Mouse (Mus musculus) kidney, postnatal 0 days (tissue): Measurements from ENCODE around the gene E330017A01Rik. TPM values are rescaled to one million over a fixed set of nuclear protein-coding genes. Genes with fewer than 3 reads are reported as not detected.
"Not testable (repeated sequence)": the region's sequence is repeated elsewhere in the genome, so short reads cannot be mapped to it uniquely, and the experiment has no call there.

Experiments used
- ATAC-seq: fragments of 200-750 bp; cut with Nextera tagmentation; replicated peaks from 2 replicates; pipeline ENCODE4 v1.8.0; 2017; ENCODE audit warnings: low read depth, moderate number of reproducible peaks, moderate TSS enrichment, moderate library complexity; ENCODE audit not compliant: low FRiP score
- DNase-seq: peaks from one replicate; pipeline ENCODE4 v3.0.0-alpha.2; 2016; ENCODE audit warnings: low spot score
- H3K27ac ChIP-seq: fragments of 300-500 bp; sonication (generic); 2 replicates; pipeline ENCODE4 v1.5.1; 2014; ENCODE audit warnings: mild to moderate bottlenecking
- H3K27me3 ChIP-seq: fragments of 300-500 bp; sonication (generic); 2 replicates; pipeline ENCODE4 v1.6.1; 2014; ENCODE audit warnings: low read length, mixed read lengths; ENCODE audit not compliant: insufficient read depth
- H3K36me3 ChIP-seq: fragments of 300-500 bp; sonication (generic); 2 replicates; pipeline ENCODE4 v1.6.1; 2014; ENCODE audit warnings: low read length, mixed read lengths; ENCODE audit not compliant: insufficient read depth
- H3K4me1 ChIP-seq: fragments of 300-500 bp; sonication (generic); replicated peaks from 2 replicates; pipeline ENCODE4 v1.6.1; 2014; ENCODE audit warnings: antibody characterized with exemption, low read length, mixed read lengths; ENCODE audit not compliant: insufficient read depth
- H3K4me2 ChIP-seq: fragments of 300-500 bp; sonication (generic); 2 replicates; pipeline ENCODE4 v1.6.1; 2014; ENCODE audit warnings: mild to moderate bottlenecking, low read length, moderate library complexity, mixed read lengths
- H3K4me3 ChIP-seq: fragments of 300-500 bp; sonication (generic); replicated peaks from 2 replicates; pipeline ENCODE4 v1.5.1; 2014; ENCODE audit warnings: low read depth, low read length
- H3K9ac ChIP-seq: fragments of 300-500 bp; sonication (generic); 2 replicates; pipeline ENCODE4 v1.6.1; 2014; ENCODE audit warnings: low read depth, low read length
- H3K9me3 ChIP-seq: fragments of 300-500 bp; sonication (generic); replicated peaks from 2 replicates; pipeline ENCODE4 v1.6.1; 2016; ENCODE audit warnings: low read length, inconsistent platforms, mixed read lengths
- CTCF ChIP-seq: IDR thresholded peaks from 2 replicates; pipeline ENCODE4 v1.5.1; 2016; ENCODE audit warnings: antibody characterized with exemption, low read depth, mild to moderate bottlenecking, moderate library complexity
- WGBS: fragments of 180-500 bp; shearing (Covaris S2); extraction: QIAGEN DNeasy Blood & Tissue Kit; methylation state at CpG from one replicate; pipeline ENCODE4 v1.1.7; 2014; 5-methylcytosine and 5-hydroxymethylcytosine counted together
- polyA plus RNA-seq: library from polyadenylated mRNA; unstranded; fragments of >200 nt; fragmentation: Nextera tagmentation; extraction: Ambion mirVana; gene quantifications from 2 replicates; pipeline ENCODE4 v1.2.1, GENCODE M21; 2015

E330017A01Rik gene
- polyA plus RNA-seq, 1 experiment from 2014 or later = not detected

DNA sequence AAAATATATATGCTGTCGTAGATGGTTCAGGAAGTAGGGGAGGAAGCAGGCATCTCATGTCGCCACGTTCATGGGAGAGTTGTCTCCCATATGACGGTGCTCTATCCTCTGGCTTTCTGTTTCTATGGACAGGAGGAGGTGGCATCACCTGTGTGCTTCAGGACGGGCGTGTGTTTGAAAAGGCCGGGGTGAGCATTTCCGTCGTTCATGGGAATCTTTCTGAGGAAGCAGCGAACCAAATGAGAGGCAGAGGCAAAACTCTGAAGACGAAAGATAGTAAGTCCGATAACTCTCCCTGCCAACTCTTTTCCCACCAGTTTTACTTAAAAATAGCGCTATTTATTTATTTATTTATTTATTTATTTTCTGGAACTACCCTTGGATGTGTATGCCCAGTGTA is 33.9 kb upstream of the E330017A01Rik start:
- ATAC-seq (no peak), DNase-seq (no peak)
- Histone ChIP-seq H3K27me3 (no peaks in the 10 kb centered on the region), H3K9me3 (no peaks in the 10 kb centered on the region), H3K4me1 (0 out of 2 replicates have a peak, but pooled peaks cover 2% of the 10 kb centered on the region), H3K36me3 (peaks cover 18% of the 10 kb centered on the region; the same call in 1 of the 2 replicates), H3K4me3 (no peak overlapping the region), H3K4me2 (no peak overlapping the region), H3K27ac (no peak overlapping the region), H3K9ac (no peak overlapping the region)
- 90% methylated on average over 13 of the region's 13 CpGs for WGBS
- TF ChIP-seq CTCF = no peak

DNA sequence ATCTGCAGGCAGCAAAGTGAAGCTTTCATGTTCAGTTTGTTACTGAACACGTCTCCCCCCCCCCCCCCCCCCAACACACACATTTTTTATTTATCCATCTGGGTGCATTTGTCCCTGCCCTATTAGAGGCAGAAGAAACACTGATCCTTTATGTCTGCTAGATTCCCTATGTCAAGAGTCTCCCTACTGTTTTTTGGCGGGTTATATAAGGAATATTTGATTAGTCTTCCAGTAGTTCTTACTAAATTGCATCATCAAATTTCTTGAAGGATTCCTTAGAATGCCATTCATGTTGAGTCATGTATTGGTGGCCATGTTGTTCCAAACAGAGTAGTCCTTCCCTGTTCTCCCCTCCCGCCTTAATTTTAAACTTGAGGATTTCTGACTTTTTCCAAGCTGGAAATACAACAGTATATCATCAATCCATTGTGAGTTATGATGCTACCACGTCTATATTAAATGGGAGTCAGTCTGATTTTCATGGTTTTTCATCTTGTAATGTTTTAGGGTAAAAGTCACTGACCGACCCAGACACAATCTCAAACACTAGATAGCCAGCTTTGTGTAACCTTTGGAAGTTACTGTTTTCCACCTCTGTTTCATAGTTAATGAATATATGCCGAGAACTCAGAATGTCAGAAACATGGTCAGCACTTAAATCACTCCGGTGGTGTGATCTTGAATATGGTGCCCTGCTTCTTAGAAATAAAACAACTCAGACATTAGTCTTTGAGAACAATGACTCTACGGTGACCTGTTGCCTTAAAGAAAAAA is 32.9 kb upstream of the E330017A01Rik start:
- peak overlapping the region; percentile 91 for H3K4me2 ChIP-seq
- no peaks in the 10 kb centered on the region for H3K27me3 ChIP-seq
- 0 out of 2 replicates have a peak, but pooled peaks cover 2% of the 10 kb centered on the region for H3K4me1 ChIP-seq
- H3K9ac ChIP-seq = peak overlapping the region; percentile 81; the same call in 1 of the 2 replicates
- H3K36me3 ChIP-seq = peaks cover 18% of the 10 kb centered on the region; the same call in 1 of the 2 replicates
- 66% methylated on average over 8 of the region's 8 CpGs for WGBS
- no peak for DNase-seq
- ATAC-seq = no peak
- no peak overlapping the region for H3K27ac ChIP-seq
- H3K4me3 ChIP-seq = peak overlapping the region; percentile 99
- H3K9me3 ChIP-seq = no peaks in the 10 kb centered on the region
- no peak for TF ChIP-seq CTCF

DNA sequence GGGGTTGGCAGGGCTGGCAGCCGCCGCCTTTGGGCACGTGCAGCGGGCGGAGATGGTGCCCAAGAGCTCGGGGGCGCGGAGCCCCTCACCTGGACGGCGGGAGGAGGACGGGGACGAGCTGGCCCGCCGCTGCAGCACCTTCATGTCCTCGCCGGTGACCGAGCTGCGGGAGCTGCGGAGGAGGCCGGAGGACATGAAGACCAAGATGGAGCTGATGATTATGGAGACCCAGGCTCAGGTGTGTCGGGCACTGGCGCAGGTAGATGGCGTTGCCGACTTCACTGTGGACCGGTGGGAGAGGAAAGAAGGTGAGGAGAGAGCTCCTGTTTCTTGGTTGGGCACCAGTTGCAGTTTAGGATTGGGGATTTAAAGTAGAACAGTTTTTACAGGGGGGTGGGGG is 32.1 kb upstream of the E330017A01Rik start:
- Histone ChIP-seq H3K4me1 (0 out of 2 replicates have a peak, but pooled peaks cover 2% of the 10 kb centered on the region), H3K36me3 (peaks cover 16% of the 10 kb centered on the region; the same call in 1 of the 2 replicates), H3K4me3 (peak overlapping the region; percentile 99), H3K4me2 (peak overlapping the region; percentile 91), H3K9ac (peak overlapping the region; percentile 81), H3K9me3 (no peaks in the 10 kb centered on the region), H3K27ac (peak overlapping the region; percentile 82), H3K27me3 (no peaks in the 10 kb centered on the region)
- DNase-seq (no peak), ATAC-seq (peak; percentile 51)
- TF ChIP-seq CTCF = peak; percentile 30; the same call in 1 of the 2 replicates
- WGBS = under 1% methylated on average over 25 of the region's 25 CpGs

DNA sequence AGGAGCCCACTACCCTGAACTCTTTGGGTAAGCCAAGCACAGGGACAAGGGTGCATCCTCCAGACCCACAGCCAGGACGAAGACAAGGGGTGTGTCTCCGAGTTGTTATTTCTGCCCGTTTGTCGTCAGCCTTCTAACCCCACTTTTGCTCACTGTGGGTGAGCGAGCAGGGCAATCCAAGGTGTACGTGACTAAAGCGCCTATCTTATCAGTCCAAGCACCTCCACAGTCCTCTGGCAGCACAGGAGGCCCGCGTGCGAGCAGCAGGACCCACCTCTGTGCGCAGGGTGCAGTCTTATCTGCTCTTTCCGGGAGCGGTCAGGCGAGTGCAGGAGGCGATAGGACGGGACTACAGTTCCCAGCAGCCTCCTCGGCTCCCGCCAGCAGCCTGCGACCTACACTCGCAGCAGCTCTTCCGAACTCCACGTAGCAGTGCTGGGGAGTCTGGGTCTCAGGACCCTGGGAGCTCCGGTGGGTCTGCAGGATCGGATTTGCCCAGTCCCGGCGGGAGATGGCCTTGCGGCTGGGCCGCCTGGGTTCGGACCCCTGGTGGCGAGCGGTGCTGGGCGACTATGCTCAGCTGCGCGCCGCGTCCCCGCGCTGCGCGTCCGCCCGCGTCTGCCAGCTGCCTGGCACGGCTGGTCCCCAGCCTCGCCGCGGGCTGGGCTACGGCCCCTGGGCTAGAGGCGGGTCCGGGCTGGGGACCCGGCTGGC is 31.5 kb upstream of the E330017A01Rik start, which contains the start of gene Cpox:
TSS of gene Cpox (plus strand) at position 376 of the 714 bp plus-strand sequence.
- peak; percentile 87 for DNase-seq
- Histone ChIP-seq H3K9me3 (no peaks in the 10 kb centered on the region), H3K4me3 (peak within 1 kb of the TSS; percentile 99), H3K9ac (peak within 1 kb of the TSS; percentile 81), H3K4me1 (0 out of 2 replicates have a peak, but pooled peaks cover 2% of the 10 kb centered on the region), H3K36me3 (peaks cover 13% of the 10 kb centered on the region; the same call in 1 of the 2 replicates), H3K27me3 (no peaks in the 10 kb centered on the region), H3K27ac (peak within 1 kb of the TSS; percentile 82), H3K4me2 (peak within 1 kb of the TSS; percentile 91)
- ATAC-seq = peak; percentile 93
- peak; percentile 28 for TF ChIP-seq CTCF
- WGBS = under 1% methylated on average over 51 of the region's 51 CpGs

DNA sequence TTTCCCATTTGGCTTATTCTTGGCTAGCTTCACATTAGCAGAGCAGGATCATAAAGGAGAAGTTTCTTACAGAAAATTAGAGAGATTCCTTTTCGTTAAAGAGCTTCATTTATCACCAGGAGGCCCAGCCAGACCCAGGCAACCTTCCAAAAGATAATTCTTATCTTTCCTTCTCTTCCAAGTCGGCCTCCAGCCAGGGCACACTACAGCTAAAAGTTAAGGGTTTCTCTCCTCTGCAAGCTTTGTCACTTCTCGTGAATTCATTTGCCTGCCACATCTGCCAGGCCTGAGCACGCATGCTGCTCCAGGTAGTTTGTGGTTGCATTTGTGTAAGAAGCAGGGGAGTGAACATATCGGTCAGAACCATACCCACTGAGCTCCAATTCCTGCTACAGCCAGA is 30.7 kb upstream of the E330017A01Rik start:
- Histone ChIP-seq H3K4me3 (no peak overlapping the region), H3K27me3 (no peaks in the 10 kb centered on the region), H3K9me3 (no peaks in the 10 kb centered on the region), H3K27ac (no peak overlapping the region), H3K4me1 (0 out of 2 replicates have a peak, but pooled peaks cover 2% of the 10 kb centered on the region), H3K36me3 (peaks cover 8% of the 10 kb centered on the region; the same call in 1 of the 2 replicates), H3K9ac (no peak overlapping the region), H3K4me2 (no peak overlapping the region; the same call in 1 of the 2 replicates)
- TF ChIP-seq CTCF = no peak
- DNase-seq = peak; percentile 34
- ATAC-seq = no peak
- WGBS = 54% methylated on average over 5 of the region's 5 CpGs

DNA sequence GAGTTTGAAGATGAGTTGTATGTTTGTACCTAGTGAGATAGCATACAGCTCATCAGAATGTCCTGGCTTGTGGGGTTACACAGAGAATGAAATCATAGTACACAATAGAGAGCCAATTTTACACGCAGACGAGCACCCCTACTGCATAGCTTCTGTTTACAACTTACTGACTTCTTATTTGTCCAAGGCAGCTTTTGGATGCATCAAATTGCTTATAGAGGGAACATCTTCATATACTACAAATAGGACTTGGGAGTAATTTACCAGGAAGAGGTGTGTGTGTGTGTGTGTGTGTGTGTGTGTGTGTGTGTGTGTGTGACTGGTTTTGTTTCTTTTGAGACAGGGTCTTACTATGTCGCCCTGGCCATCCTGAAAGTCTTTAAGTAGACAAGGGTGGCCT is 30.0 kb upstream of the E330017A01Rik start:
- WGBS = 95% methylated on average over 3 of the region's 3 CpGs
- no peaks in the 10 kb centered on the region for H3K27me3 ChIP-seq
- 0 out of 2 replicates have a peak, but pooled peaks cover 1% of the 10 kb centered on the region for H3K36me3 ChIP-seq
- no peak overlapping the region for H3K27ac ChIP-seq
- ATAC-seq = no peak
- no peaks in the 10 kb centered on the region for H3K9me3 ChIP-seq
- no peak overlapping the region for H3K4me2 ChIP-seq
- no peak for TF ChIP-seq CTCF
- no peak for DNase-seq
- H3K4me1 ChIP-seq = 0 out of 2 replicates have a peak, but pooled peaks cover 2% of the 10 kb centered on the region
- no peak overlapping the region for H3K9ac ChIP-seq
- H3K4me3 ChIP-seq = no peak overlapping the region

DNA sequence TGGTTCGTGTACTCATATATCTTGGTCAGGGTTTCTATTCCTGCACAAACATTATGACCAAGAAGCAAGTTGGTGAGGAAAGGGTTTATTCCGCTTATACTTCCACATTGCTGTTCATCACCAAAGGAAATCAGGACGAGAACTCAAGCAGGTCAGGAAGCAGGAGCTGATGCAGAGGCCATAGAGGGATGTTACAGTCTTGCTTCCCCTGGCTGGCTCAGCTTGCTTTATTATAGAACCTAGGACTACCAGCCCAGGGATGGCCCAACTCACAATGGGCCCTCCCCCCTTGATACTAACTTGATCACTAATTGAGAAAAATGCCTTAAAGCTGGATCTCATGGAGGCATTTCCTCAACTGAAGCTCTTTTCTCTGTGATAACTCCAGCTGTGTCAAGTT is 28.1 kb upstream of the E330017A01Rik start:
- not testable (repeated sequence) for H3K36me3 ChIP-seq, H3K4me3 ChIP-seq, H3K4me1 ChIP-seq, DNase-seq, H3K27me3 ChIP-seq, ATAC-seq, H3K9ac ChIP-seq, H3K4me2 ChIP-seq, H3K9me3 ChIP-seq, H3K27ac ChIP-seq
- 81% methylated on average over 3 of the region's 3 CpGs for WGBS

DNA sequence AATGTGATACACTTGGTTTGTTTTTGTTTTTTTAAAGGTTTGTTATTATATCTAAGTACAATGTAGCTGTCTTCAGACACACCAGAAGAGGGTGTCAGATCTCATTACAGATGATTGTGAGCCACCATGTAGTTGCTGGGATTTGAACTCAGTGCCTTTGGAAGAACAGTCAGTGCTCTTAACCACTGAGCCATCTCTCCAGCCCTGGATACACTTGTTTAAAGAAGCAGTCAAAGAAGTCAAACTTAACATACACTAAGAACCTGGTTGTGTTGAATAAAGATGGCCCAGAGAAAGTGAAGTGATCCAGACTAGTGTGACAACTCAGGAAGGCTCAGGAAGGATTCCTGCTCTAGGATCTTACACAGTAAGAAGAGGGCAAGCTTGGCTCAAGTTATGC is 26.6 kb upstream of the E330017A01Rik start:
- not testable (repeated sequence) for H3K9ac ChIP-seq, DNase-seq, H3K9me3 ChIP-seq, H3K4me2 ChIP-seq, H3K27me3 ChIP-seq, H3K4me1 ChIP-seq, ATAC-seq, H3K4me3 ChIP-seq, H3K27ac ChIP-seq, H3K36me3 ChIP-seq
